Mouse (Mus musculus): Measurements from ENCODE around the gene Gm11273. TPM values are rescaled to one million over a fixed set of nuclear protein-coding genes. Genes with fewer than 3 reads are reported as not detected.

Gm11273 gene
- polyA plus RNA-seq, 1 experiment = 5.6 TPM

GRCm38 (mm10) chr13:21454133-21454532, 47.1 kb downstream of the Gm11273 start:
- Histone ChIP-seq H3K36me3 (ENCODE audit: control insufficient read depth, insufficient read depth, low read length) (no peaks in the 10 kb centered on the region), H3K4me1 (replicated peaks; ENCODE audit: control insufficient read depth, insufficient read depth, low read length) (no peaks in the 10 kb centered on the region), H3K27ac (ENCODE audit: control insufficient read depth, insufficient read depth, low read length) (no peak overlapping the region), H3K4me3 (ENCODE audit: control insufficient read depth, insufficient read depth, low read length) (no peak overlapping the region), H3K27me3 (ENCODE audit: control insufficient read depth, insufficient read depth, low read length) (no peaks in the 10 kb centered on the region)
- TF ChIP-seq CTCF (IDR thresholded peaks at IDR 0.05; ENCODE audit: borderline replicate concordance, control insufficient read depth, extremely low read depth, insufficient read depth, low read length, poor library complexity) = no peak
- TF ChIP-seq POLR2A (IDR thresholded peaks at IDR 0.05; ENCODE audit: control insufficient read depth, extremely low read depth, insufficient read depth, low read length, poor library complexity) = no peak
- no peak for DNase-seq
- WGBS = 88% methylated on average over 3 of the region's 3 CpGs

DNA sequence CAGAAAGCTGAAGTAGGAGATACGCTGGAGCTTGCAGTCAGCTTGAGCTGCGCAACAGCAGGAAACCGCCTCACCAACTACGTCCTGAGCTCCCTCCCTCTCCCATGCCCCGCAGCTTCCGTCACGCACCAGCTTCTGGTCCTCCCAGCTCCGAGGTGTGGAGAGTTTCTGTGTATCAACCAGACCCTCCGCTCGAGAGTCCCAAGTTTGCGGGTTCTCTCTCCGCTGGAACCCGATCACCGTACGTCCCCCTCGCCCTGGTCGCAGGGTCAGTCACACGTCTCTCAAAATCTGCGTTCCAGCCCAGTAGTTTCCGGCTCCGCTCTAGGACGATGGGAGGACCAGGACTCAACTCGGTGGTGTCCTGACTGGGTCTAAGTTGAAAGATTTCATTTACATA, 47.8 kb downstream of the Gm11273 start, which contains the start of gene Zscan26:
Gene Zscan26 (minus strand): TSS at position 282 of the 400 bp plus-strand sequence.
- peak; percentile 66 for DNase-seq
- H3K36me3 ChIP-seq (ENCODE audit: control insufficient read depth, insufficient read depth, low read length) = no peaks in the 10 kb centered on the region
- no peaks in the 10 kb centered on the region for H3K27me3 ChIP-seq (ENCODE audit: control insufficient read depth, insufficient read depth, low read length)
- peak within 1 kb of the TSS; percentile 98 for H3K4me3 ChIP-seq (ENCODE audit: control insufficient read depth, insufficient read depth, low read length)
- under 1% methylated on average over 23 of the region's 23 CpGs for WGBS
- H3K4me1 ChIP-seq (replicated peaks; ENCODE audit: control insufficient read depth, insufficient read depth, low read length) = no peaks in the 10 kb centered on the region
- H3K27ac ChIP-seq (ENCODE audit: control insufficient read depth, insufficient read depth, low read length) = no peak within 1 kb of the TSS
- TF ChIP-seq CTCF (IDR thresholded peaks at IDR 0.05; ENCODE audit: borderline replicate concordance, control insufficient read depth, extremely low read depth, insufficient read depth, low read length, poor library complexity) = no peak
- peak; percentile 33; the same call in 1 of the 2 replicates for TF ChIP-seq POLR2A (IDR thresholded peaks at IDR 0.05; ENCODE audit: control insufficient read depth, extremely low read depth, insufficient read depth, low read length, poor library complexity)

GRCm38 (mm10) chr13:21453042-21453441, 48.2 kb downstream of the Gm11273 start:
- Histone ChIP-seq H3K36me3 (ENCODE audit: control insufficient read depth, insufficient read depth, low read length) (no peaks in the 10 kb centered on the region), H3K4me1 (replicated peaks; ENCODE audit: control insufficient read depth, insufficient read depth, low read length) (no peaks in the 10 kb centered on the region), H3K27ac (ENCODE audit: control insufficient read depth, insufficient read depth, low read length) (no peak overlapping the region), H3K27me3 (ENCODE audit: control insufficient read depth, insufficient read depth, low read length) (no peaks in the 10 kb centered on the region), H3K4me3 (ENCODE audit: control insufficient read depth, insufficient read depth, low read length) (peak overlapping the region; percentile 98)
- 4% methylated on average over 13 of the region's 13 CpGs for WGBS
- TF ChIP-seq POLR2A (IDR thresholded peaks at IDR 0.05; ENCODE audit: control insufficient read depth, extremely low read depth, insufficient read depth, low read length, poor library complexity) = no peak
- no peak for TF ChIP-seq CTCF (IDR thresholded peaks at IDR 0.05; ENCODE audit: borderline replicate concordance, control insufficient read depth, extremely low read depth, insufficient read depth, low read length, poor library complexity)
- no peak for DNase-seq

Other genes starting within 250 kb of the Gm11273 start
- gene Gpx5, start 208.7 kb downstream of the Gm11273 start, polyA plus RNA-seq (2012; rRNA removed) = not detected in 2 replicates
- 0.36 and 0.38 TPM in 2 replicates for gene Gpx6, start 189.3 kb downstream of the Gm11273 start, polyA plus RNA-seq (2012; rRNA removed)
- gene Olfr1367, start 154.5 kb downstream of the Gm11273 start, polyA plus RNA-seq (2012; rRNA removed) = not detected in 2 replicates
- 1.5 and 1.6 TPM in 2 replicates for gene Zscan12, start 138.6 kb downstream of the Gm11273 start, polyA plus RNA-seq (2012; rRNA removed)
- gene Zkscan3, start 98.7 kb downstream of the Gm11273 start, polyA plus RNA-seq (2012; rRNA removed) = 24.8 and 30.4 TPM in 2 replicates
- 0.36 and 0.55 TPM in 2 replicates for gene Pgbd1, start 60.4 kb downstream of the Gm11273 start, polyA plus RNA-seq (2012; rRNA removed)
- gene Zscan26, start 47.7 kb downstream of the Gm11273 start, polyA plus RNA-seq (2012; rRNA removed) = 8.2 and 11.3 TPM in 2 replicates
- 0.11 and 0.12 TPM in 2 replicates for gene Nkapl, start 32.9 kb downstream of the Gm11273 start, polyA plus RNA-seq (2012; rRNA removed)
- gene Zkscan4, start 22.5 kb downstream of the Gm11273 start, polyA plus RNA-seq (2012; rRNA removed) = 0.18 and 0.26 TPM in 2 replicates
- gene Gm10065, start 22.0 kb downstream of the Gm11273 start, polyA plus RNA-seq (2012; rRNA removed) = not detected in 2 replicates
- 0.07 and 0.09 TPM in 2 replicates for gene AK157302, start 6.2 kb downstream of the Gm11273 start, polyA plus RNA-seq (2012; rRNA removed)
- 4.9 and 5.3 TPM in 2 replicates for gene Zkscan8, start 29.7 kb upstream of the Gm11273 start, polyA plus RNA-seq (2012; rRNA removed)
- gene Olfr1366, start 41.4 kb upstream of the Gm11273 start, polyA plus RNA-seq (2012; rRNA removed) = not detected in 2 replicates
- not detected in 2 replicates for gene Olfr1535, start 58.5 kb upstream of the Gm11273 start, polyA plus RNA-seq (2012; rRNA removed)
- not detected in 2 replicates for gene Olfr1364, start 80.3 kb upstream of the Gm11273 start, polyA plus RNA-seq (2012; rRNA removed)
- not detected in 2 replicates for gene Olfr1362, start 112.6 kb upstream of the Gm11273 start, polyA plus RNA-seq (2012; rRNA removed)
- not detected in 2 replicates for gene Olfr11, start 141.1 kb upstream of the Gm11273 start, polyA plus RNA-seq (2012; rRNA removed)
- not detected in 2 replicates for gene Olfr1361, start 162.0 kb upstream of the Gm11273 start, polyA plus RNA-seq (2012; rRNA removed)
- gene Olfr1360, start 176.0 kb upstream of the Gm11273 start, polyA plus RNA-seq (2012; rRNA removed) = not detected in 2 replicates
- not detected in 2 replicates for gene Olfr1359, start 196.7 kb upstream of the Gm11273 start, polyA plus RNA-seq (2012; rRNA removed)
- gene Hist1h2bl, start 214.7 kb upstream of the Gm11273 start, polyA plus RNA-seq (2012; rRNA removed) = 118 and 183 TPM in 2 replicates
- gene Hist1h2ai, start 215.0 kb upstream of the Gm11273 start, polyA plus RNA-seq (2012; rRNA removed) = 227 and 343 TPM in 2 replicates
- gene Hist1h3h, start 216.2 kb upstream of the Gm11273 start, polyA plus RNA-seq (2012; rRNA removed) = 670 and 733 TPM in 2 replicates
- 76.1 and 110 TPM in 2 replicates for gene Hist1h2bm, start 220.6 kb upstream of the Gm11273 start, polyA plus RNA-seq (2012; rRNA removed)
- 60.3 and 64.6 TPM in 2 replicates for gene Hist1h4j, start 233.6 kb upstream of the Gm11273 start, polyA plus RNA-seq (2012; rRNA removed)
- 257 and 302 TPM in 2 replicates for gene Hist1h4k, start 249.1 kb upstream of the Gm11273 start, polyA plus RNA-seq (2012; rRNA removed)

Measured in thymus, adult 2 months (tissue).